Mouse (Mus musculus): ENCODE measurements at regions not wholly inside any gene's neighbourhood (a gene's known extent, or its start where the extent isn't known, plus 50 kb on each side); places are given as distances from the start of the nearest gene placed in this dataset.

GRCm38 (mm10) chr13:84636831-84637230 lies 414.7 kb downstream of the Tmem161b start:
- TF ChIP-seq MYOD1 (IDR thresholded peaks at IDR 0.05; ENCODE audit: control insufficient read depth, insufficient read length, low read depth): no peak
- no peak for TF ChIP-seq CEBPB (IDR thresholded peaks at IDR 0.05; ENCODE audit: low read depth)
- TF ChIP-seq FOSL1 (IDR thresholded peaks at IDR 0.05; ENCODE audit: insufficient read depth, low read length, poor library complexity, severe bottlenecking): no peak
- TF ChIP-seq CTCF (IDR thresholded peaks at IDR 0.05; ENCODE audit: control insufficient read depth, insufficient read depth, insufficient read length): no peak
- no peak for TF ChIP-seq MYOG (IDR thresholded peaks at IDR 0.05; ENCODE audit: control insufficient read depth, extremely low read depth, insufficient read length)
- Histone ChIP-seq H3K79me3 (ENCODE audit: low read depth) (no peaks in the 10 kb centered on the region), H3K79me2 (ENCODE audit: control insufficient read depth, insufficient read depth) (no peaks in the 10 kb centered on the region), H3K27me3 (ENCODE audit: control insufficient read depth, insufficient read depth, insufficient read length) (no peaks in the 10 kb centered on the region), H3ac (ENCODE audit: control insufficient read depth, insufficient read length, low read depth) (no peak overlapping the region), H3K36me3 (ENCODE audit: control insufficient read depth, insufficient read depth) (no peaks in the 10 kb centered on the region), H3K4me3 (ENCODE audit: insufficient read depth, poor library complexity, severe bottlenecking) (no peak overlapping the region)

GRCm38 (mm10) chr13:84637606-84638005 lies 415.5 kb downstream of the Tmem161b start:
- H3K79me3 ChIP-seq (ENCODE audit: low read depth): no peaks in the 10 kb centered on the region
- TF ChIP-seq MAX (IDR thresholded peaks at IDR 0.05): no peak
- TF ChIP-seq USF1 (IDR thresholded peaks at IDR 0.05; ENCODE audit: low read depth): no peak
- no peak for TF ChIP-seq CTCF (IDR thresholded peaks at IDR 0.05; ENCODE audit: control insufficient read depth, insufficient read depth, insufficient read length)
- no peak for TF ChIP-seq MYOG (IDR thresholded peaks at IDR 0.05; ENCODE audit: control insufficient read depth, extremely low read depth, insufficient read length)
- no peak for TF ChIP-seq CEBPB (IDR thresholded peaks at IDR 0.05; ENCODE audit: low read depth)
- TF ChIP-seq FOSL1 (IDR thresholded peaks at IDR 0.05; ENCODE audit: insufficient read depth, low read length, poor library complexity, severe bottlenecking): no peak
- no peak for TF ChIP-seq MYOD1 (IDR thresholded peaks at IDR 0.05; ENCODE audit: control insufficient read depth, insufficient read length, low read depth)
- no peaks in the 10 kb centered on the region for H3K79me2 ChIP-seq (ENCODE audit: control insufficient read depth, insufficient read depth)
- no peaks in the 10 kb centered on the region for H3K36me3 ChIP-seq (ENCODE audit: control insufficient read depth, insufficient read depth)
- H3ac ChIP-seq (ENCODE audit: control insufficient read depth, insufficient read length, low read depth): no peak overlapping the region
- H3K4me3 ChIP-seq (ENCODE audit: insufficient read depth, poor library complexity, severe bottlenecking): no peak overlapping the region
- H3K27me3 ChIP-seq (ENCODE audit: control insufficient read depth, insufficient read depth, insufficient read length): no peaks in the 10 kb centered on the region

DNA sequence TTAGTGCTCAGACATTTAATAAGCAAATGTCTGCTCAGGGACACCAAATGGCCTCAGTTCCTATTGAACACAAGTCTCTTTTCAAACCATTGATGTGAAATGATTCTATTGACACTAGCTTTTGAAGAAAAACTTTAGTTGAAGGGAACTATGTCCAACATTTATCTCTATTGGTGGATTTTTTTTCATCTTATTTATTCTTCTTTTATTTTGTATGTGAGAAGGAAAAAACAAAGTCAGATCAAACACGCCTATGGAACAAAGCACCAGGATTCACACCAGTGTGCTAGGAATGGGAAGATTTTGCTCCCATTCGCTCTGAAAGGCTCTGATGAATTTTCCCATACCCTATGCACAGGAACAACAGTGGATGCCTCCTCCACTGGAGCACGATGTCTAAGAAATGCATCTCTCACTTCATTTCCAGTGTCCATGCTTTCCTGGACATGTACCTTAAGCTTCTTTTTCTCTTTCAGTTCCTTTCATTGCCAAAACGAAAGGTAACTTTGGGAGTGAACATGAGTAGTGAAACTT lies 416.4 kb downstream of the Tmem161b start:
- Histone ChIP-seq H3K36me3 (ENCODE audit: control insufficient read depth, insufficient read depth) (no peaks in the 10 kb centered on the region), H3K79me3 (ENCODE audit: low read depth) (no peaks in the 10 kb centered on the region), H3K27me3 (ENCODE audit: control insufficient read depth, insufficient read depth, insufficient read length) (no peaks in the 10 kb centered on the region), H3ac (ENCODE audit: control insufficient read depth, insufficient read length, low read depth) (no peak overlapping the region), H3K79me2 (ENCODE audit: control insufficient read depth, insufficient read depth) (no peaks in the 10 kb centered on the region), H3K4me3 (ENCODE audit: insufficient read depth, poor library complexity, severe bottlenecking) (no peak overlapping the region)
- TF ChIP-seq MYOD1 (IDR thresholded peaks at IDR 0.05; ENCODE audit: control insufficient read depth, insufficient read length, low read depth) (no peak), CTCF (IDR thresholded peaks at IDR 0.05; ENCODE audit: control insufficient read depth, insufficient read depth, insufficient read length) (no peak), MYOG (IDR thresholded peaks at IDR 0.05; ENCODE audit: control insufficient read depth, extremely low read depth, insufficient read length) (no peak), USF1 (IDR thresholded peaks at IDR 0.05; ENCODE audit: low read depth) (no peak), MAX (IDR thresholded peaks at IDR 0.05) (no peak), FOSL1 (IDR thresholded peaks at IDR 0.05; ENCODE audit: insufficient read depth, low read length, poor library complexity, severe bottlenecking) (no peak), CEBPB (IDR thresholded peaks at IDR 0.05; ENCODE audit: low read depth) (no peak)

DNA sequence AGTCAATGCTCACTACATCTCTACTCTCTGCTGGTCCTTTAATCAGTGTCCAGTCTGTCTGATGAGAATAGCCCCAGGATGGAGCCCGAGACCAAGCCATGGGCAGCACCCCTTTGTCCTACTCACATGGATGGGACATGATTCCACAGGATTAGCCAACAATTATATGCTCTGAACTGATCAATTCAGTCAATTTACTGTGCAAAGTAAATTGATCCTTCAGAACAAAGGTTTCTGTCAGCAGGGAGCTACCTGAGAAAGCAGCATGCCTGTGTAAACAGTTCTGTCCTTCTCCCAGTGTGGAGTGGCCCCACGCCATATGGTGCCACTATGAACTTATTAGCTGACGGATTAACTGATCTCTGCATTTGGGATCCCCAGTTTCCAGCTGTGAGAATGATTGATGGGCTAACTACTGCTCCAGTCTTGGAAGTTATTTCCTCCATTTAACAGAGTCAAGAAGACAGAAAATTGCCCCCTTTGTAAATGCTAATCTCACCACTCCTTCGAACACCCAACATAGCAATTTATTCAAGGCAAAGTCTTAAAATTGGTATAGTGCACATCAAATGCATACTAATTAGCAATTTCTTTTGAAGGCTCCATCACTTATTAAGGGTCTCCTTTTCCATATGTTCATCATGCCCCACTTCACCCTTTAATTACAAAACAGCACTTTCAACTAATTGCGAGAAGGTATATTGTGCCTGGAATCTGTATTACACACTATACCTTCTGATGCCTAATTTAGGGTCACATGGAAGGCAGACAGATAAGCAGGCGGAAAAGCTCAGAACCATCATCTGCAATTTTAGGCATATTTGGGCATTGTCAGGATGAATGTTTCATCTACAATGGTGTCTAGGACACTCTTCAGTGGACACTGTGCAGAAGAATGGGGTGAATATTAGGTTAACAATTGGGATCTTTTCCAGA lies 417.3 kb downstream of the Tmem161b start:
- no peaks in the 10 kb centered on the region for H3K36me3 ChIP-seq (ENCODE audit: control insufficient read depth, insufficient read depth)
- TF ChIP-seq FOSL1 (IDR thresholded peaks at IDR 0.05; ENCODE audit: insufficient read depth, low read length, poor library complexity, severe bottlenecking) (no peak), CEBPB (IDR thresholded peaks at IDR 0.05; ENCODE audit: low read depth) (no peak), CTCF (IDR thresholded peaks at IDR 0.05; ENCODE audit: control insufficient read depth, insufficient read depth, insufficient read length) (no peak), MYOD1 (IDR thresholded peaks at IDR 0.05; ENCODE audit: control insufficient read depth, insufficient read length, low read depth) (no peak), USF1 (IDR thresholded peaks at IDR 0.05; ENCODE audit: low read depth) (no peak)
- no peaks in the 10 kb centered on the region for H3K27me3 ChIP-seq (ENCODE audit: control insufficient read depth, insufficient read depth, insufficient read length)
- H3K4me3 ChIP-seq (ENCODE audit: insufficient read depth, poor library complexity, severe bottlenecking): no peak overlapping the region
- H3K79me3 ChIP-seq (ENCODE audit: low read depth): no peaks in the 10 kb centered on the region
- no peaks in the 10 kb centered on the region for H3K79me2 ChIP-seq (ENCODE audit: control insufficient read depth, insufficient read depth)
- no peak overlapping the region for H3ac ChIP-seq (ENCODE audit: control insufficient read depth, insufficient read length, low read depth)

GRCm38 (mm10) chr13:84644024-84644423 lies 421.9 kb downstream of the Tmem161b start:
- Histone ChIP-seq H3K36me3 (ENCODE audit: control insufficient read depth, insufficient read depth) (no peaks in the 10 kb centered on the region), H3K27me3 (ENCODE audit: control insufficient read depth, insufficient read depth, insufficient read length) (no peaks in the 10 kb centered on the region), H3ac (ENCODE audit: control insufficient read depth, insufficient read length, low read depth) (no peak overlapping the region), H3K79me3 (ENCODE audit: low read depth) (no peaks in the 10 kb centered on the region), H3K79me2 (ENCODE audit: control insufficient read depth, insufficient read depth) (no peaks in the 10 kb centered on the region), H3K4me3 (ENCODE audit: insufficient read depth, poor library complexity, severe bottlenecking) (no peak overlapping the region)
- no peak for TF ChIP-seq CEBPB (IDR thresholded peaks at IDR 0.05; ENCODE audit: low read depth)
- TF ChIP-seq USF1 (IDR thresholded peaks at IDR 0.05; ENCODE audit: low read depth): no peak
- no peak for TF ChIP-seq MYOG (IDR thresholded peaks at IDR 0.05; ENCODE audit: control insufficient read depth, extremely low read depth, insufficient read length)
- TF ChIP-seq MAX (IDR thresholded peaks at IDR 0.05): no peak
- no peak for TF ChIP-seq CTCF (IDR thresholded peaks at IDR 0.05; ENCODE audit: control insufficient read depth, insufficient read depth, insufficient read length)
- no peak for TF ChIP-seq MYOD1 (IDR thresholded peaks at IDR 0.05; ENCODE audit: control insufficient read depth, insufficient read length, low read depth)
- TF ChIP-seq FOSL1 (IDR thresholded peaks at IDR 0.05; ENCODE audit: insufficient read depth, low read length, poor library complexity, severe bottlenecking): no peak
